In the genomic region with DNA sequence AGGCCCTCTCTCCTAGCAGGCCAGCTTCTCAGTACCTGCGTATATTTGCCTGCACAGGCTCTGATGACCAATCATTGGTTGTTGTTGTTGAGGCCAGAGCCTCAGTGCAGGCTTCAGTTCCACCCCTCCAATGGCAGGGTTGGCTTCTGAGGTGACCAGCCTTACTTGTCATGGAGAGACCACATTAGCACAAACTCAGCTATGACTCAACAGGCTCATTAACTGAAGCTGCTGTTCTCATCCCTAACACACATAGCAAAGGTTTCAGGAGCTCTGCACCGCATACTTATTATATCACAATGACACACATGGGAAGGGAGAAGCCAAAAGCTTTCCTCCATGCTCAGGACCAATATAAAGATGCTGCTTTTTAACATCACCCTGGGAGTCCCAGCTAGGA, we compare ENCODE assay signal across 24 mouse cellular contexts. TPM values are rescaled to one million over a fixed set of nuclear protein-coding genes. Genes with fewer than 3 reads are reported as not detected.
DNase-seq lines count a peak whose midpoint lies in the region; ATAC-seq and TF ChIP-seq lines count a peak whose summit lies in the region.
"Had no signal": no experiment of that assay in that cellular context is flagged by ENCODE, and none has a peak within 500 bp of the region (broad histone marks: within the 10 kb centered on the region; RNA-seq: fewer than 3 reads in every experiment).

No protein-coding gene starts in this region.

- peaks cover 12% of the 10 kb centered on the region; the same call in 1 of the 2 replicates for H3K36me3 ChIP-seq in heart, embryonic 10.5 days

- no peak for TF ChIP-seq CTCF in olfactory bulb, adult 2 months (IDR thresholded peaks at IDR 0.05; ENCODE audit: insufficient read depth, low read depth, low read length)

- TF ChIP-seq POLR2A in olfactory bulb, adult 2 months (IDR thresholded peaks at IDR 0.05; ENCODE audit: insufficient read depth, low read depth, low read length): no peak

- no peaks in the 10 kb centered on the region for H3K9me3 ChIP-seq in heart, embryonic 10.5 days
- H3K9me3 ChIP-seq: embryonic facial prominence, embryonic 15.5 days; forebrain, embryonic 10.5 days; forebrain, embryonic 12.5 days; G1E had no signal

- 84% methylated on average over 2 of the region's 2 CpGs for WGBS in heart, embryonic 10.5 days
- 60% methylated on average over 2 of the region's 2 CpGs for WGBS in olfactory bulb, adult 2 months

- H3K4me3 ChIP-seq in heart, embryonic 10.5 days: no peak overlapping the region
- H3K4me3 ChIP-seq in olfactory bulb, adult 2 months (ENCODE audit: insufficient read depth, low read depth, low read length): no peak overlapping the region
- H3K4me3 ChIP-seq: embryonic facial prominence, embryonic 13.5 days; embryonic facial prominence, embryonic 15.5 days; erythroblast, embryonic 14.5 days; forebrain, embryonic 10.5 days; forebrain, embryonic 12.5 days had no signal

- no peaks in the 10 kb centered on the region for H3K27me3 ChIP-seq in heart, embryonic 10.5 days (ENCODE audit: insufficient read depth, poor library complexity, severe bottlenecking)
- H3K27me3 ChIP-seq: embryonic facial prominence, embryonic 13.5 days; embryonic facial prominence, embryonic 15.5 days; forebrain, embryonic 12.5 days had no signal

- DNase-seq in heart, embryonic 10.5 days (ENCODE audit: low spot score): no peak
- DNase-seq in heart, postnatal 36 days: no peak
- peak; percentile 73 for DNase-seq in 416B (ENCODE audit: low read depth)
- DNase-seq in Muller cell, postnatal 12 days (ENCODE audit: inconsistent ontology term): peak; percentile 25
- DNase-seq in cerebellum, postnatal 4 days (ENCODE audit: low spot score in 2 of 2): no peak
- DNase-seq: adrenal gland, adult 2 months; adrenal gland, postnatal 10 days; adrenal gland, postnatal 25 days; cerebellum, adult 11-12 months; cerebellum, adult 2 months; cerebellum, adult 9-10 months; cerebellum, postnatal 10 days; cerebellum, postnatal 25 days; embryo, embryonic 11 days had no signal

- peak overlapping the region; percentile 29; the same call in 1 of the 2 replicates for H3K27ac ChIP-seq in heart, embryonic 10.5 days
- peak overlapping the region; percentile 49 for H3K27ac ChIP-seq in olfactory bulb, adult 2 months (ENCODE audit: insufficient read depth, low read depth, low read length)
- H3K27ac ChIP-seq: embryonic facial prominence, embryonic 13.5 days; embryonic facial prominence, embryonic 15.5 days; forebrain, embryonic 10.5 days; forebrain, embryonic 12.5 days had no signal

- no peak for ATAC-seq in megakaryocyte, adult 5-6 weeks (ENCODE audit: poor library complexity, severe bottlenecking)
- ATAC-seq: forebrain, embryonic 14.5 days; forebrain, embryonic 16.5 days had no signal

- H3K4me1 ChIP-seq in heart, embryonic 10.5 days: peaks cover 26% of the 10 kb centered on the region
- H3K4me1 ChIP-seq in olfactory bulb, adult 2 months (ENCODE audit: control insufficient read depth, insufficient read depth, low read length): peaks cover 3% of the 10 kb centered on the region
- H3K4me1 ChIP-seq: embryonic facial prominence, embryonic 13.5 days; embryonic facial prominence, embryonic 15.5 days; forebrain, embryonic 10.5 days; forebrain, embryonic 12.5 days had no signal

- intact Hi-C loops in heart, postnatal 36 days (cut with DNase I): no loop called here

RNA-seq across cellular contexts. Expression of gene Atg4b, which starts 10.6 kb away (rescaled TPM):
- 69.3 and 78.3 TPM in 2 replicates for polyA plus RNA-seq in heart, embryonic 10.5 days (2016; fragmentation: Nextera tagmentation; extraction: Ambion mirVana)
- total RNA-seq in heart, postnatal 36 days (2021): 10 to 100 TPM; 38.4 to 39.6 TPM
- polyA plus RNA-seq in olfactory bulb, adult 2 months (2012; ENCODE audit: insufficient read depth, insufficient read length, low replicate concordance, missing spikeins): not detected in 2 replicates
- total RNA-seq in megakaryocyte, adult 5-6 weeks (2015): 16.6 and 19.9 TPM in 2 replicates
- total RNA-seq in megakaryocyte, adult 5-6 weeks (2017): 34.5 and 36.5 TPM in 2 replicates

RNA-seq across cellular contexts. Expression of gene Thap4, which starts 14.0 kb away (rescaled TPM):
- polyA plus RNA-seq in heart, embryonic 10.5 days (2016; fragmentation: Nextera tagmentation; extraction: Ambion mirVana): 42.9 and 56.5 TPM in 2 replicates
- total RNA-seq in heart, postnatal 36 days (2021): 10 to 100 TPM; 77.9 to 88.1 TPM
- polyA plus RNA-seq in olfactory bulb, adult 2 months (2012; ENCODE audit: insufficient read depth, insufficient read length, low replicate concordance, missing spikeins): not detected in 2 replicates
- 19.5 and 25.3 TPM in 2 replicates for total RNA-seq in megakaryocyte, adult 5-6 weeks (2015)
- total RNA-seq in megakaryocyte, adult 5-6 weeks (2017): 11.5 and 14.0 TPM in 2 replicates

RNA-seq across cellular contexts. Expression of gene Bok, which starts 55.2 kb away (rescaled TPM):
- polyA plus RNA-seq in heart, embryonic 10.5 days (2016; fragmentation: Nextera tagmentation; extraction: Ambion mirVana): 45.7 and 54.9 TPM in 2 replicates
- 1 to 10 TPM; 3.3 to 4.1 TPM for total RNA-seq in heart, postnatal 36 days (2021)
- polyA plus RNA-seq in olfactory bulb, adult 2 months (2012; ENCODE audit: insufficient read depth, insufficient read length, low replicate concordance, missing spikeins): not detected in 2 replicates
- total RNA-seq in megakaryocyte, adult 5-6 weeks (2015): not detected in 2 replicates
- total RNA-seq in megakaryocyte, adult 5-6 weeks (2017): not detected in 2 replicates
- total RNA-seq: G1E had no signal
- polyA plus RNA-seq: erythroblast, embryonic 14.5 days; G1E had no signal

Comparison
In these comparisons a context has a peak if more than half of its experiments do, and no peak if none do; other contexts are left out.
1. DNase-seq: peak in 416B (single experiment) and Muller cell, postnatal 12 days (single experiment); none in heart, embryonic 10.5 days (single experiment), heart, postnatal 36 days (0 of 2) and cerebellum, postnatal 4 days (0 of 2).
2. RNA of gene Bok, which starts 55.2 kb away (total RNA-seq): 3.3 to 4.1 TPM in heart, postnatal 36 days; not detected in megakaryocyte, adult 5-6 weeks; every median in the first group is over 4 times any median in the second.